Mouse (Mus musculus) CH12.LX (cell line): ENCODE results near the gene Vegfb. TPM values are rescaled to one million over a fixed set of nuclear protein-coding genes. Genes with fewer than 3 reads are reported as not detected.
A peak's percentile ranks its signal among the peaks of the same experiment; 100 is the strongest.

Source experiments
- DNase-seq: peaks from one replicate; pipeline ENCODE4 v3.0.0-alpha.2; 2013; ENCODE audit errors: extremely low read depth
- H3K27ac ChIP-seq: 2 replicates; pipeline ENCODE4 v1.5.1; 2012; ENCODE audit warnings: low read depth, mild to moderate bottlenecking, control low read depth, moderate library complexity; ENCODE audit not compliant: insufficient read depth
- H3K27me3 ChIP-seq: replicated peaks from 2 replicates; pipeline ENCODE3; 2012; ENCODE audit warnings: inconsistent platforms
- H3K36me3 ChIP-seq, 2 experiments: replicated peaks in 1 of 2; 2 replicates each; pipeline versions ENCODE3 to v1.6.1; 2012; ENCODE audit warnings: inconsistent platforms in 1 of 2, low read length in 1 of 2, mild to moderate bottlenecking in 1 of 2, mixed read lengths in 1 of 2, moderate library complexity in 1 of 2; ENCODE audit not compliant: control insufficient read depth in 1 of 2, insufficient read depth in 1 of 2
- H3K4me1 ChIP-seq, 2 experiments: 2 replicates each; pipeline ENCODE4 v1.6.1; 2012; ENCODE audit warnings: inconsistent platforms in 1 of 2, moderate library complexity in 1 of 2; ENCODE audit not compliant: insufficient read depth in 2 of 2, control insufficient read depth in 1 of 2
- H3K4me2 ChIP-seq: 2 replicates; pipeline ENCODE4 v1.6.1; 2012; ENCODE audit warnings: low read depth, mild to moderate bottlenecking, control low read depth; ENCODE audit not compliant: poor library complexity, insufficient read depth, severe bottlenecking
- H3K4me3 ChIP-seq, 3 experiments: fragments of 150-350 bp in 1 of 3; sonication (generic) in 1 of 3; replicated peaks in 1 of 3; 2 replicates each; pipeline versions ENCODE3 to v1.5.1; 2011 to 2012; ENCODE audit warnings: low read depth in 2 of 3, low read length in 2 of 3, mild to moderate bottlenecking in 2 of 3, moderate library complexity in 2 of 3, control low read depth in 1 of 3, improper control_type of control experiment in 1 of 3, inconsistent platforms in 1 of 3, mixed read lengths in 1 of 3; ENCODE audit not compliant: poor library complexity in 1 of 3
- H3K79me2 ChIP-seq: replicated peaks from 2 replicates; pipeline ENCODE4 v1.6.1; 2012; ENCODE audit warnings: mild to moderate bottlenecking, moderate library complexity; ENCODE audit not compliant: control insufficient read depth, poor library complexity, insufficient read depth, severe bottlenecking; ENCODE audit errors: extremely low read depth
- H3K9ac ChIP-seq: 2 replicates; pipeline ENCODE4 v1.6.1; 2012; ENCODE audit warnings: low read depth, mild to moderate bottlenecking, control low read depth, moderate library complexity; ENCODE audit not compliant: insufficient read depth
- H3K9me3 ChIP-seq: replicated peaks from 2 replicates; pipeline ENCODE3; 2012; ENCODE audit warnings: low read length, inconsistent platforms, mixed read lengths
- CHD1 ChIP-seq: IDR thresholded peaks from 2 replicates; pipeline ENCODE4 v1.6.1; 2012; ENCODE audit warnings: low read depth, low read length, improper control_type of control experiment, inconsistent platforms
- CHD2 ChIP-seq: IDR thresholded peaks from 2 replicates; pipeline ENCODE4 v1.6.1; 2011; ENCODE audit warnings: low read length, improper control_type of control experiment
- E2F4 ChIP-seq: IDR thresholded peaks from 2 replicates; pipeline ENCODE4 v1.6.1; 2011; ENCODE audit warnings: low read depth, low read length, improper control_type of control experiment; ENCODE audit not compliant: insufficient replicate concordance
- EP300 ChIP-seq: IDR thresholded peaks from 2 replicates; pipeline ENCODE4 v1.6.1; 2011; ENCODE audit warnings: low read length, improper control_type of control experiment
- HCFC1 ChIP-seq: IDR thresholded peaks from 2 replicates; pipeline ENCODE4 v1.6.1; 2012; ENCODE audit warnings: low read depth, mild to moderate bottlenecking, inconsistent platforms, low read length, improper control_type of control experiment
- IRF4 ChIP-seq: IDR thresholded peaks from 2 replicates; pipeline ENCODE4 v1.6.1; 2014; ENCODE audit warnings: low read depth, mild to moderate bottlenecking, inconsistent platforms, low read length, improper control_type of control experiment
- JUND ChIP-seq: conservative IDR thresholded peaks from 2 replicates; pipeline ENCODE4 v1.6.1; 2011; ENCODE audit warnings: low read depth, low read length, improper control_type of control experiment
- KAT2A ChIP-seq: IDR thresholded peaks from 2 replicates; pipeline ENCODE4 v1.6.1; 2012; ENCODE audit warnings: low read length, improper control_type of control experiment, inconsistent platforms; ENCODE audit not compliant: insufficient replicate concordance
- MAFK ChIP-seq: IDR thresholded peaks from 2 replicates; pipeline ENCODE4 v1.6.1; 2011; ENCODE audit warnings: low read length, improper control_type of control experiment; ENCODE audit not compliant: insufficient replicate concordance
- MAX ChIP-seq: IDR thresholded peaks from 2 replicates; pipeline ENCODE4 v1.6.1; 2011; ENCODE audit warnings: low read length, improper control_type of control experiment
- MAZ ChIP-seq: IDR thresholded peaks from 2 replicates; pipeline ENCODE4 v1.6.1; 2012; ENCODE audit warnings: low read depth, mild to moderate bottlenecking, inconsistent platforms, low read length, improper control_type of control experiment, moderate library complexity
- MXI1 ChIP-seq: IDR thresholded peaks from 2 replicates; pipeline ENCODE4 v1.6.1; 2011; ENCODE audit warnings: mild to moderate bottlenecking, low read depth, low read length, improper control_type of control experiment
- MYC ChIP-seq: IDR thresholded peaks from 2 replicates; pipeline ENCODE4 v1.6.1; 2011; ENCODE audit warnings: low read depth, mild to moderate bottlenecking, improper control_type of control experiment, low read length
- PAX5 ChIP-seq: IDR thresholded peaks from 2 replicates; pipeline ENCODE4 v1.6.1; 2012; ENCODE audit warnings: low read length, inconsistent platforms, mixed read lengths
- TBP ChIP-seq: conservative IDR thresholded peaks from 2 replicates; pipeline ENCODE4 v1.6.1; 2011; ENCODE audit warnings: low read depth, low read length, improper control_type of control experiment
- TCF12 ChIP-seq: IDR thresholded peaks from 2 replicates; pipeline ENCODE4 v1.6.1; 2014; ENCODE audit warnings: low read depth, mild to moderate bottlenecking, inconsistent platforms, low read length, improper control_type of control experiment
- USF2 ChIP-seq: conservative IDR thresholded peaks from 2 replicates; pipeline ENCODE4 v1.6.1; 2011; ENCODE audit warnings: low read depth, low read length, improper control_type of control experiment
- ZC3H11A ChIP-seq: IDR thresholded peaks from 2 replicates; pipeline ENCODE4 v1.6.1; 2012; ENCODE audit warnings: low read depth, mild to moderate bottlenecking, inconsistent platforms, low read length, improper control_type of control experiment
- ZMIZ1 ChIP-seq: IDR thresholded peaks from 2 replicates; pipeline ENCODE4 v1.6.1; 2012; ENCODE audit warnings: low read depth, mild to moderate bottlenecking, inconsistent platforms, low read length, improper control_type of control experiment
- ZNF384 ChIP-seq: IDR thresholded peaks from 2 replicates; pipeline ENCODE4 v1.6.1; 2012; ENCODE audit warnings: low read depth, low read length, improper control_type of control experiment, inconsistent platforms
- dilution Hi-C: fragments of 300-500 bp; cut with MboI; formaldehyde crosslinking; loops from 2 replicates; pipeline ENCODE4 v1.14.3; 2020; ENCODE audit warnings: low sequenced_read_pairs; ENCODE audit not compliant: extremely low pct_unique_long_range_greater_than_20kb, extremely low pct_ligation_motif_present
- in situ Hi-C: fragments of 300-500 bp; cut with MboI; formaldehyde crosslinking; loops from 3 replicates; pipeline ENCODE4 v1.14.3; 2019; ENCODE audit warnings: low sequenced_read_pairs, low pct_ligation_motif_present, low pct_unique_long_range_greater_than_20kb, mixed read lengths
- polyA plus RNA-seq: library from polyadenylated mRNA; unstranded; fragments of >175 nt; gene quantifications from 2 replicates; pipeline ENCODE4 v1.2.1, GENCODE M21; 2012; ENCODE audit warnings: low read depth; ENCODE audit not compliant: insufficient read length
- total RNA-seq, 2 experiments: library from RNA; depleted of rRNA; stranded (reverse); fragments of 300-350 nt in 1 of 2; fragments of >200 nt in 1 of 2; gene quantifications; 2 replicates each; pipeline ENCODE4 v1.2.3; 2012 to 2014

Vegfb gene
- total and polyA plus RNA-seq, 3 experiments, result 3.2 to 35.1 (median 13.2) TPM

DNA sequence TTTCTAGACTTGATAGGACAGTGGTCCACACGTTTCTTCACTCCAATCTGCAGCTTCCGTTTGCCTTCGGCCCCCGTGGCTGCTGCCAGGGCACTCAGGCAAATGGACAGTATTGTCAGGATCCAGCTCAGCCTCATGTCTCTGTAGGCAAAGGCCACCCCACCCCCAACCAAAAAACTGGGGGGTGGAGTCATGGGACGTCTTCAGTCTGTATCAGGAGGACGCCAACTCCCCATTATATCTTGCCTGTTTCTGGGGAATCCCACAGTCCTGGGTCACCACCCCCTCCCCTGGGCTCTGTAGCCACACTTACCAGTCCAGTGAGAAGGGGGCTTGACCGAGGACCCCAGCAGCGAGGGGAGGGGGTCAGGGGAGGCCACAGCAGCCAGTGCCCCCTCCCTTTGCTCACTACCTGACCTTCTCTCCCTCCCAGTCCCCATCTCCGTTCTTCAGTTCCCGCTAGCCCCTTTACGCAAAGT is 8.4 kb downstream of the Vegfb start (continued):
- no peak for TF ChIP-seq IRF4
- peak; percentile 66 for TF ChIP-seq CHD2
- TF ChIP-seq CHD1, result no peak

DNA sequence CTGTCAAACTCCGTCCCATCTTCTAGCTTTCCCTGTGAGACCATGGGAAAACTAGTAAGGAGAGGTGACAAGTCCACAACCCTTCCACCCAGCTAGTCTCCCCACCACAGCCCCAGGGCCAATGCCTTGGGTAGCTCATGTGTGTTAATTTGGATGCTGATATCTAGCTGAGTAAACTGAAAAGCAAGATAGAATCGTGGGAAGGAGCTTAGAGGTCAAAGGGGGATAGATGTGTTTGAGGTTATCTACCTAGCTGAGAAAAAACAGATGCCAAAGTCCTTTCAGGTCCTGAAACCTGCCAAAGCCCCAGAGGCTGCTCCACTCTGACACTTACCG is 8.8 kb downstream of the Vegfb start:
- Histone ChIP-seq H3K27ac (peak overlapping the region; percentile 32; the same call in 1 of the 2 replicates), H3K4me2 (peak overlapping the region; percentile 69), H3K36me3 (peaks cover 20 to 42% of the 10 kb centered on the region in 2 experiments), H3K4me3 (peak overlapping the region; percentile 66 to 83 (median 68)), H3K4me1 (peaks cover 15 to 49% of the 10 kb centered on the region in 2 experiments), H3K27me3 (no peaks in the 10 kb centered on the region), H3K9ac (peak overlapping the region; percentile 50; the same call in 1 of the 2 replicates), H3K79me2 (peaks cover 29% of the 10 kb centered on the region), H3K9me3 (no peaks in the 10 kb centered on the region)
- dilution Hi-C loops (no loop called here), in situ Hi-C loops (no loop called here)
- TF ChIP-seq USF2 (no peak), MAFK (no peak), CHD2 (no peak), MAX (no peak), MAZ (no peak), ZNF384 (no peak), JUND (no peak), PAX5 (no peak), EP300 (no peak), HCFC1 (no peak), MXI1 (no peak), TBP (no peak), ZC3H11A (no peak), E2F4 (no peak), KAT2A (no peak), MYC (no peak), TCF12 (no peak), ZMIZ1 (no peak)
- DNase-seq, result no peak
